In the genomic region with DNA sequence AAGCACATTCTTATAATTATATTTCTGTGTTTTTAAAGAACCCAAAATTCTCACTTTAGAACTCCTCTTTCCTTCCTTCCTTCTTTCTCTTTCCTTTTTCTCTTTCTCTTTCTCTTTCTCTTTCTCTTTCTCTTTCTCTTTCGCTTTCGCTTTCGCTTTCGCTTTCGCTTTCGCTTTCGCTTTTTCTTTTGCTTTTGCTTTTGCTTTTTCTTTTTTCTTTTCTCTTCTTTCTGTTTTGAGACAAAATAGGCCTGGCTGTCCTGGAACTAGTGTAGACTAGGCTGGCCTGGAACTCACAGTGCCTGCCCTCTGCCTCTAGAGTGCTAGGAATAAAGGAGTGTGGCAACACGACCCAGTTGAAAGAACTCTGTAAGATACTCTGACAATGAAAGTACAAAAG, we compare ENCODE assay signal across 28 mouse cellular contexts. TPM values are rescaled to one million over a fixed set of nuclear protein-coding genes. Genes with fewer than 3 reads are reported as not detected.
DNase-seq lines count a peak whose midpoint lies in the region; ATAC-seq lines count a peak whose summit lies in the region.
"Had no signal": no experiment of that assay in that cellular context is flagged by ENCODE, and none has a peak within 500 bp of the region (broad histone marks: within the 10 kb centered on the region; RNA-seq: fewer than 3 reads in every experiment).

No protein-coding gene starts in this region.

- peak; percentile 25 for ATAC-seq in inflammation-experienced regulatory T-cells, adult 6 months
- no peak for ATAC-seq in kidney, embryonic 15.5 days (replicated peaks; ENCODE audit: low FRiP score)
- no peak for ATAC-seq in midbrain, embryonic 14.5 days (ENCODE audit: low FRiP score, low TSS enrichment)
- ATAC-seq: lung, postnatal 0 days had no signal

- H3K27me3 ChIP-seq in kidney, embryonic 15.5 days: no peaks in the 10 kb centered on the region
- no peaks in the 10 kb centered on the region for H3K27me3 ChIP-seq in midbrain, embryonic 14.5 days (ENCODE audit: control insufficient read depth, insufficient read depth, low read length)
- H3K27me3 ChIP-seq: forebrain, embryonic 12.5 days; heart, embryonic 15.5 days; hindbrain, embryonic 13.5 days; liver, embryonic 13.5 days; midbrain, embryonic 12.5 days had no signal

- no peaks in the 10 kb centered on the region for H3K4me1 ChIP-seq in kidney, embryonic 15.5 days
- no peaks in the 10 kb centered on the region for H3K4me1 ChIP-seq in midbrain, embryonic 14.5 days (ENCODE audit: control insufficient read depth, insufficient read depth, low read length)
- H3K4me1 ChIP-seq: forebrain, embryonic 12.5 days; hindbrain, embryonic 13.5 days; liver, embryonic 13.5 days; midbrain, embryonic 12.5 days had no signal

- no peak overlapping the region for H3K27ac ChIP-seq in kidney, embryonic 15.5 days
- H3K27ac ChIP-seq in midbrain, embryonic 14.5 days (replicated peaks; ENCODE audit: low read depth, low read length): no peak overlapping the region
- H3K27ac ChIP-seq: forebrain, embryonic 12.5 days; heart, embryonic 10.5 days; heart, embryonic 15.5 days; hindbrain, embryonic 13.5 days; liver, embryonic 13.5 days; midbrain, embryonic 12.5 days had no signal

- H3K9me3 ChIP-seq in kidney, embryonic 15.5 days (replicated peaks): no peaks in the 10 kb centered on the region
- H3K9me3 ChIP-seq in midbrain, embryonic 14.5 days (ENCODE audit: control insufficient read depth, low read length): no peaks in the 10 kb centered on the region
- H3K9me3 ChIP-seq: forebrain, embryonic 12.5 days; G1E; heart, embryonic 10.5 days; heart, embryonic 15.5 days; hindbrain, embryonic 13.5 days; liver, embryonic 13.5 days had no signal

- 0 out of 2 replicates have a peak, but pooled peaks cover 4% of the 10 kb centered on the region for H3K36me3 ChIP-seq in kidney, embryonic 15.5 days
- H3K36me3 ChIP-seq in midbrain, embryonic 14.5 days (ENCODE audit: control insufficient read depth, insufficient read depth, low read length): no peaks in the 10 kb centered on the region
- H3K36me3 ChIP-seq: forebrain, embryonic 12.5 days; G1E; heart, embryonic 10.5 days; heart, embryonic 15.5 days; hindbrain, embryonic 13.5 days; liver, embryonic 13.5 days; midbrain, embryonic 12.5 days had no signal

- no peak overlapping the region for H3K4me2 ChIP-seq in kidney, embryonic 15.5 days
- no peak overlapping the region for H3K4me2 ChIP-seq in midbrain, embryonic 14.5 days (ENCODE audit: low read length)
- H3K4me2 ChIP-seq: forebrain, embryonic 12.5 days; heart, embryonic 15.5 days; hindbrain, embryonic 13.5 days; liver, embryonic 13.5 days; midbrain, embryonic 12.5 days had no signal

- DNase-seq in B cell, adult 2 months: peak; percentile 44 to 46
- peak; percentile 72 for DNase-seq in CD4-positive, CD25-positive, alpha-beta regulatory T cell, adult 2 months (ENCODE audit: low read depth, low spot score)
- peak; percentile 12 for DNase-seq in MN1 (ENCODE audit: low spot score)
- no peak for DNase-seq in midbrain, embryonic 14.5 days
- DNase-seq in lung, postnatal 36 days: no peak
- DNase-seq: adrenal gland, adult 8-10 months; cerebellum, adult 2 months; cerebellum, postnatal 14 days; gastrocnemius, postnatal 14 days; kidney, adult 11 months; kidney, postnatal 36 days; layer of hippocampus, postnatal 36 days; left cerebral cortex, postnatal 4 days; liver, embryonic 13.5 days; lung, adult 18-20 months; right cerebral cortex, postnatal 4 days; thymus, adult 2 months; thymus, postnatal 4 days had no signal

- H3K9ac ChIP-seq in kidney, embryonic 15.5 days: no peak overlapping the region
- no peak overlapping the region for H3K9ac ChIP-seq in midbrain, embryonic 14.5 days (replicated peaks; ENCODE audit: low read length)
- H3K9ac ChIP-seq: forebrain, embryonic 12.5 days; heart, embryonic 15.5 days; hindbrain, embryonic 13.5 days; liver, embryonic 13.5 days; midbrain, embryonic 12.5 days had no signal

- 91% methylated on average over 8 of the region's 8 CpGs for WGBS in kidney, embryonic 15.5 days
- WGBS in midbrain, embryonic 14.5 days: 94% methylated on average over 8 of the region's 8 CpGs

- H3K4me3 ChIP-seq in kidney, embryonic 15.5 days (replicated peaks): no peak overlapping the region
- no peak overlapping the region for H3K4me3 ChIP-seq in midbrain, embryonic 14.5 days (replicated peaks; ENCODE audit: low read depth, low read length)
- H3K4me3 ChIP-seq: erythroblast, embryonic 14.5 days; forebrain, embryonic 12.5 days; heart, embryonic 10.5 days; heart, embryonic 15.5 days; hindbrain, embryonic 13.5 days; liver, embryonic 13.5 days; midbrain, embryonic 12.5 days had no signal

RNA-seq across cellular contexts. Expression of a gene that starts 22.3 kb away (rescaled TPM):
- 10 to 100 TPM; 32.9 to 44.2 (median 35.5) TPM for polyA plus RNA-seq in inflammation-experienced regulatory T-cells, adult 6 months (2017; shearing (Covaris generic))
- polyA plus RNA-seq in kidney, embryonic 15.5 days (2015; fragmentation: Nextera tagmentation; extraction: Ambion mirVana): 56.2 and 62.0 TPM in 2 replicates
- 144 and 159 TPM in 2 replicates for polyA plus RNA-seq in midbrain, embryonic 14.5 days (2014; fragmentation: Nextera tagmentation; extraction: Ambion mirVana)

Comparison
In these comparisons a context has a peak if more than half of its experiments do, and no peak if none do; other contexts are left out.
1. DNase-seq: peak in B cell, adult 2 months (2 of 2), CD4-positive, CD25-positive, alpha-beta regulatory T cell, adult 2 months (single experiment) and MN1 (single experiment); none in midbrain, embryonic 14.5 days (single experiment) and lung, postnatal 36 days (single experiment).